Mouse (Mus musculus) heart, adult 2 months (tissue): ENCODE results near the gene Mrps2. TPM values are rescaled to one million over a fixed set of nuclear protein-coding genes. Genes with fewer than 3 reads are reported as not detected.
"Not testable (repeated sequence)": the region's sequence is repeated elsewhere in the genome, so short reads cannot be mapped to it uniquely, and the experiment has no call there.

Source experiments
- DNase-seq, 2 experiments: peaks; one replicate each; pipeline ENCODE4 v3.0.0; 2021
- H3K27ac ChIP-seq: fragments of 200-600 bp; 2 replicates; pipeline ENCODE4 v1.8.1; 2022
- H3K27me3 ChIP-seq: fragments of 200-500 bp; 2 replicates; pipeline ENCODE4 v1.6.1; 2012; ENCODE audit warnings: mild to moderate bottlenecking, low read length, inconsistent platforms, mixed read lengths; ENCODE audit not compliant: control insufficient read depth, insufficient read depth
- H3K36me3 ChIP-seq: fragments of 200-500 bp; 2 replicates; pipeline ENCODE4 v1.6.1; 2012; ENCODE audit warnings: low read length, inconsistent platforms; ENCODE audit not compliant: control insufficient read depth, insufficient read depth
- H3K4me1 ChIP-seq: fragments of 200-500 bp; 2 replicates; pipeline ENCODE4 v1.6.1; 2011; ENCODE audit warnings: low read length; ENCODE audit not compliant: control insufficient read depth, insufficient read depth
- H3K4me3 ChIP-seq: fragments of 200-600 bp; 2 replicates; pipeline ENCODE4 v1.8.1; 2022
- H3K79me2 ChIP-seq: fragments of 200-500 bp; replicated peaks from 2 replicates; pipeline ENCODE4 v1.6.1; 2012; ENCODE audit warnings: mild to moderate bottlenecking, inconsistent platforms, low read length, moderate library complexity, mixed read lengths; ENCODE audit not compliant: control insufficient read depth, insufficient read depth
- H3K9ac ChIP-seq: fragments of 200-500 bp; 2 replicates; pipeline ENCODE4 v1.6.1; 2012; ENCODE audit warnings: low read depth, mild to moderate bottlenecking, control low read depth, inconsistent platforms, low read length, mixed read lengths
- CTCF ChIP-seq: fragments of 200-600 bp; IDR thresholded peaks from 2 replicates; pipeline ENCODE4 v1.8.1; 2022; ENCODE audit warnings: antibody characterized with exemption, mild to moderate bottlenecking, moderate library complexity
- EP300 ChIP-seq: fragments of 200-500 bp; IDR thresholded peaks from 2 replicates; pipeline ENCODE4 v1.6.1; 2011; ENCODE audit warnings: low read depth, low read length, control low read depth; ENCODE audit not compliant: insufficient read depth
- POLR2A ChIP-seq: fragments of 200-500 bp; IDR thresholded peaks from 2 replicates; pipeline ENCODE4 v1.6.1; 2011; ENCODE audit warnings: mild to moderate bottlenecking, low read depth, low read length, control low read depth; ENCODE audit not compliant: insufficient read depth
- WGBS: fragments of 180-500 bp; shearing (Covaris S2); methylation state at CpG from one replicate; pipeline ENCODE4 v1.1.7; 2018; 5-methylcytosine and 5-hydroxymethylcytosine counted together
- intact Hi-C: fragments of 180-260 bp; cut with DNase I; formaldehyde crosslinking; loops from one replicate; pipeline ENCODE4 v1.15.1; 2025
- polyA plus RNA-seq: library from polyadenylated mRNA; depleted of rRNA; stranded (reverse); fragments of >200 nt; gene quantifications from 2 replicates; pipeline ENCODE4 v1.2.3, GENCODE M21; 2012
- total RNA-seq, 2 experiments: library from RNA; stranded (reverse); gene quantifications; 2 replicates each; pipeline ENCODE4 v1.2.3; 2021

Mrps2 gene
- total and polyA plus RNA-seq, 3 experiments: 42.1 to 47.8 (median 43.0) TPM

DNA sequence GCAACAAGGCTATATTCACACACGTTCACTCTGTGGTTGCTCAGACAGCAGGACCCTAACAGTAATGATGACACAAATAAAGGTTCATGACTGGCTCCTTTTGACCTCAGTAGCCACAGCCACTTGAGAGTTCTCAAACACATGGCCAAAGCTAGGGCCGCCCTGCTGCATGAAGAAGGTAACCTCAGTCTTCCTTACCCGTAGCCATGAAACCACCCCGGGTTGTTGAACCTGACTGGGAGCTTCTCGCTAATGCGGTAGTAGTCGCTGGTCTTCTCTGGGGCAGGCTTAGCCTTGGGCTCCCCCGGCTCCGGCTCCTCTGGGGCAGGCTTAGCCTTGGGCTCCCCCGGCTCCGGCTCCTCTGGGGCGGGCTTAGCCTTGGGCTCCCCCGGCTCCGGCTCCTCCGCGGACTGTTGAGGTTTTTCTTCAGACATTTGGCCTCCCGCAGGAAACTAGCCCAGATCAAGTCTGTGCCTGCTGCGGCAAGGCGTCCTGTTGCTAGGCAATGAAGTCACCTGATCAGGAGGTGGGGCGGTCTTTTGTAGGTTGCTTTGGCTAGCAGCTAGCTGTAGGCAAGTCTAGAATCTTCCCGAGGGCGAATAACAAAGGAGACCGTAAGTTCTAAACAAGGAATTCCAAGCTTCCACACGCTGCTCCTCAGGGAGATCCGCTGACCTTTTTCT, 1.9 kb upstream of the Mrps2 start, which contains the start of gene 1700007K13Rik:
Gene 1700007K13Rik (minus strand): TSS at position 497 of the 683 bp plus-strand sequence.
- Histone ChIP-seq H3K9ac (no peak within 1 kb of the TSS), H3K4me1 (peaks cover 5% of the 10 kb centered on the region), H3K27me3 (no peaks in the 10 kb centered on the region), H3K79me2 (no peaks in the 10 kb centered on the region), H3K4me3 (peak within 1 kb of the TSS; percentile 20; the same call in 1 of the 2 replicates), H3K27ac (no peak within 1 kb of the TSS), H3K36me3 (no peaks in the 10 kb centered on the region)
- intact Hi-C loops: no loop called here
- DNase-seq: peak; percentile 59 to 69
- WGBS: 7% methylated on average over 25 of the region's 25 CpGs
- TF ChIP-seq POLR2A (no peak), EP300 (no peak), CTCF (no peak)

DNA sequence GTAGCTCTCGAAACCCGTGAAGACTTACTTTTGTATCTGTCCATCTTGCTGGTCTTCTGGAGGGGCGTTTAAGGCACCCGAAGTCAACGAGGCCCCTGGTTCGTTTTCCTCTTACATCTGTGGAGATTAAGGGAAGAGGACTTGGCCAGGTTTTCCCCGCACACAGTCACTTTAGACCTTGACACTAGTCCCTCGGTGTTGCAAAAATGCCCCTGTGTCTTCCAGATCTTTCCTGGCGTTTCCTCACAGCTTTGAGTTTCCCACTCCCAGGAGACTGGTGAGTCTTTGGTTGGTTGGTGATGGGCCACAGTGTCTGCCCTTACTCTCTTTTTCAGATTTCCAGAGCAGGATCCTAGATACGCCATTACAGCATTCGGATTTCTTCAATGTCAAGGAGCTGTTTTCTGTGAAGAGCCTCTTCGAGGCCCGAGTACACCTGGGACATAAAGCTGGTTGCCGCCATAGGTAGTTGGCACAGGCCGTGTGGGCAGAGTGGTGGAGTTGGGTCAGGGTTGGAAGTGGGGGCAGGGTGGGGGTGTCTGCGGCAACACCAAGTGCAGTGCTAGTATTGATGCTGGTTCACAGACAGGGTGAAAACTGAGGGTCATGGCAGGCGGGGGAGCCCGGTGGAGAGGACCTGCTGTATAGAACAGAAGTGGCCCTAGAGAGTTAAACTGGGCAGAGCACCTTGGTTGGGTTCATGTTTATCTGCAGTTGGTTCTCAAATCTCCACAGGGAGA, 790 bp downstream of the Mrps2 start:
- H3K36me3 ChIP-seq: no peaks in the 10 kb centered on the region
- H3K4me1 ChIP-seq: peaks cover 5% of the 10 kb centered on the region
- H3K79me2 ChIP-seq: no peaks in the 10 kb centered on the region
- WGBS: 54% methylated on average over 18 of the region's 18 CpGs
- no peaks in the 10 kb centered on the region for H3K27me3 ChIP-seq
- no peak for TF ChIP-seq EP300
- no peak for TF ChIP-seq POLR2A
- no peak for TF ChIP-seq CTCF
- H3K27ac ChIP-seq: peak overlapping the region; percentile 80
- intact Hi-C loops: no loop called here
- H3K9ac ChIP-seq: peak overlapping the region; percentile 92
- DNase-seq: peak in 1 of 2 experiments; percentile 16
- peak overlapping the region; percentile 71 for H3K4me3 ChIP-seq

DNA sequence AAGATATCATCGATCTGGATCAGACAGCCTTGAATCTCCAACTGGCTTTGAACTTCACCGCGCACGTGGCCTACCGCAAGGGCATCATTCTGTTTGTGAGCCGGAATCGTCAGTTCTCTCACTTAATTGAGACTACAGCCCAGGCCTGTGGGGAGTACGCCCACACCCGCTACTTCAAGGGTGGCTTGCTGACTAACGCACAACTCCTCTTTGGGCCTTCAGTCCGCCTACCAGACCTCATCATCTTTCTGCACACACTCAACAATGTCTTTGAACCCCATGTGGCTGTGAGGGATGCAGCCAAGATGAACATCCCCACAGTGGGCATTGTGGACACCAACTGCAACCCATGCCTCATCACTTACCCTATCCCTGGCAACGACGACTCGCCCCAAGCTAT, 1.6 kb downstream of the Mrps2 start:
- 98% methylated on average over 14 of the region's 14 CpGs for WGBS

DNA sequence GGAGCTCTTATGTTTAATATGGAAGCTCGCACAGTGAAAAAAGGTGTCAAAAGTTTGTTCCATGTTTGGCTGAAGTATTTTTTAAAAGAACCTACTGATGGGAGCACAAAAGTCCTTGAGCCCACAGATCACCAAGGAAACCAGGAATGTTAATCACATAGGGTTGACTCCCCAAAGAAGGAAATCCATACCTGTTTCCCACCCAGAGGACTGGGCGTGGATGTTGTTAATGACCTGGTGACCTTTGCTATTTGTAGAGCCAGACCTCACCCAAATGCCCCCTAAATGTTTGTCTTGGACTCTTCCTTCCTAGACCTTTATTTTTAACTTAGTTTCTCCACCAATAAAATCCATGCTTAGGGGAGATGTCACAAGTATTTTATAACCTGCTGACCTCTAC, 2.7 kb downstream of the Mrps2 start:
- Histone ChIP-seq H3K27me3 (no peaks in the 10 kb centered on the region), H3K79me2 (no peaks in the 10 kb centered on the region), H3K4me3 (no peak overlapping the region), H3K27ac (no peak overlapping the region), H3K4me1 (peaks cover 5% of the 10 kb centered on the region), H3K36me3 (no peaks in the 10 kb centered on the region), H3K9ac (no peak overlapping the region)
- intact Hi-C loops: no loop called here
- DNase-seq: peak in 1 of 2 experiments; percentile 8
- 89% methylated on average over 2 of the region's 2 CpGs for WGBS
- TF ChIP-seq EP300: no peak
- no peak for TF ChIP-seq POLR2A
- TF ChIP-seq CTCF: no peak

More for the DNA sequence above, 1.6 kb downstream of the Mrps2 start:
- H3K4me1 ChIP-seq: peaks cover 5% of the 10 kb centered on the region
- intact Hi-C loops: no loop called here
- no peak for DNase-seq
- TF ChIP-seq POLR2A (no peak), EP300 (no peak), CTCF (no peak)
- no peak overlapping the region for H3K27ac ChIP-seq
- no peak overlapping the region for H3K4me3 ChIP-seq
- H3K9ac ChIP-seq: no peak overlapping the region
- H3K27me3 ChIP-seq: no peaks in the 10 kb centered on the region
- H3K79me2 ChIP-seq: no peaks in the 10 kb centered on the region
- no peaks in the 10 kb centered on the region for H3K36me3 ChIP-seq

DNA sequence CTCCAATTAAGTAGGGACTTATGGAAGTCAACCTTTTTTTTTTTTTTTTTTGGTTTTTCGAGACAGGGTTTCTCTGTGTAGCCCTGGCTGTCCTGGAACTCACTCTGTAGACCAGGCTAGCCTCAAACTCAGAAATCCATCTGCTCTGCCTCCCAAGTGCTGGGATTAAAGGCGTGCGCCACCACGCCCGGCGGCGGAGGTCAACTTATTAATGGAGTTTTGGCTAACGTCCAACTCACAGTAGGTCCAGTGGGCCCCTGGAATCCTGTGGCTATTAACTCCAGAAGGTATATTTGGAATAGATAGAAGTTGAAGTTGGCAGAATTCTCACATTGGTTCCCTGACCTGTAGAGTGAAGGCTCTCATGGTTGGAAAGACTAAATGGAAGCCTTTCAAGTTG, 4.1 kb downstream of the Mrps2 start:
- DNase-seq: peak in 1 of 2 experiments; percentile 7
- H3K79me2 ChIP-seq, H3K4me1 ChIP-seq, intact Hi-C loops, H3K27ac ChIP-seq, H3K4me3 ChIP-seq, H3K36me3 ChIP-seq, H3K9ac ChIP-seq, H3K27me3 ChIP-seq: not testable (repeated sequence)
- 92% methylated on average over 8 of the region's 8 CpGs for WGBS

DNA sequence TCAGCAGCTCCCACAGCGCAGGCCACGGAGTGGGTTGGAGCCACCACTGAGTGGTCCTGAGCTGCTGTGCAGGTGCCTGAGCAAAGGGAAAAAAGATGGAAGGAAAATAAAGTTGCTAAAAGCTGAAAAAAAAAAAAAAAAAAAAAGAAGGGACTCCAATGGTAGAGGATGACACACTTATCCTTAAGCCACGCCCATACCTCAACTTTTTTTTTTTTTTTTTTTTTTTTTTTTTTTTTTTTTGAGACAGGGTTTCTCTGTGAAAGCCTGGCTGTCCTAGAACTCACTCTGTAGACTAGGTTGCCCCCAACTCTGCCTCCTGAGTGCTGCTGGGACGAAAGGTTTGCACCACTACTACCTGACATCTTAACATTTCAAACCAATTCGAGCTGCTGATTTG, 10.1 kb downstream of the Mrps2 start:
- DNase-seq, H3K4me1 ChIP-seq, H3K27ac ChIP-seq, H3K9ac ChIP-seq, H3K4me3 ChIP-seq, H3K79me2 ChIP-seq, H3K36me3 ChIP-seq, intact Hi-C loops, H3K27me3 ChIP-seq: not testable (repeated sequence)
- WGBS: 87% methylated on average over 5 of the region's 5 CpGs
